Mouse (Mus musculus) kidney, adult 2 months (tissue): ENCODE data around the gene Gm15130. TPM values are rescaled to one million over a fixed set of nuclear protein-coding genes. Genes with fewer than 3 reads are reported as not detected.

Experiments
- DNase-seq: peaks from one replicate; pipeline ENCODE4 v3.0.0; 2021
- H3K27ac ChIP-seq: fragments of 200-500 bp; 2 replicates; pipeline ENCODE4 v1.5.1; 2012; ENCODE audit warnings: low read depth, low read length, control low read depth, inconsistent platforms; ENCODE audit not compliant: insufficient read depth
- H3K27me3 ChIP-seq: fragments of 200-500 bp; replicated peaks from 2 replicates; pipeline ENCODE4 v1.6.1; 2012; ENCODE audit warnings: mild to moderate bottlenecking, moderate library complexity, low read length, inconsistent platforms; ENCODE audit not compliant: control insufficient read depth, insufficient read depth
- H3K36me3 ChIP-seq: fragments of 200-500 bp; 2 replicates; pipeline ENCODE4 v1.6.1; 2012; ENCODE audit warnings: mild to moderate bottlenecking, moderate library complexity, low read length, inconsistent platforms; ENCODE audit not compliant: control insufficient read depth, insufficient read depth
- H3K4me1 ChIP-seq: fragments of 200-500 bp; 2 replicates; pipeline ENCODE4 v1.6.1; 2011; ENCODE audit warnings: low read length; ENCODE audit not compliant: control insufficient read depth, insufficient read depth
- H3K4me3 ChIP-seq: fragments of 200-500 bp; 2 replicates; pipeline ENCODE4 v1.5.1; 2011; ENCODE audit warnings: mild to moderate bottlenecking, low read depth, low read length, control low read depth; ENCODE audit not compliant: insufficient read depth
- CTCF ChIP-seq: fragments of 200-500 bp; conservative IDR thresholded peaks from 2 replicates; pipeline ENCODE4 v1.5.1; 2011; ENCODE audit warnings: low read depth, mild to moderate bottlenecking, control low read depth, low read length, moderate library complexity, mixed read lengths; ENCODE audit not compliant: insufficient read depth, insufficient read length
- POLR2A ChIP-seq: fragments of 200-500 bp; IDR thresholded peaks from one replicate; pipeline ENCODE4 v1.6.1; 2011; ENCODE audit warnings: low read depth, low read length, control low read depth
- WGBS: fragments of 180-500 bp; shearing (Covaris S2); methylation state at CpG from one replicate; pipeline ENCODE4 v1.1.7; 2018; 5-methylcytosine and 5-hydroxymethylcytosine counted together
- polyA plus RNA-seq: library from polyadenylated mRNA; depleted of rRNA; stranded (reverse); fragments of >200 nt; gene quantifications from 2 replicates; pipeline ENCODE4 v1.2.3, GENCODE M21; 2012; rRNA removed

Gene Gm15130
- polyA plus RNA-seq = not detected in 2 replicates

DNA sequence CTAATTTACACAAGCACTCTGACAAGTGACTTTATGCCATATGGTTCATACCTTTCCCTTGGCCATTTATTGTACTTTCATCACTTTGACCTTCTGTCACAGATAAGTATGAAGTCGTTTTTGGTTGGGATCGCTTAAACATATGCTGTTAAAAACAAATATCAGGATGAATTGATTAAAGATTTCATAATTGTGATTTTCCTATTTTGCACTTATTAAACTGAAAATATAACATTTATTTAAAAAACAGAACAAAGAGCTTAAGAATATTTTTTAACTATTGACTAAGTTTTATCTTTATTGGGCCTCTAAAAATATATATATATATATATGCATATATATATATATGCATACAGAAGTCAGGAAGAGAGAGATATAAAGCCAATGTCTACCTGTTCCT lies at the start of gene Gm15130:
Gm15130 (minus strand) TSS at position 101 of the 400 bp plus-strand sequence.
- no peak within 1 kb of the TSS for H3K4me3 ChIP-seq
- no peak for TF ChIP-seq CTCF
- no peak for TF ChIP-seq POLR2A
- H3K4me1 ChIP-seq = no peaks in the 10 kb centered on the region
- H3K36me3 ChIP-seq = no peaks in the 10 kb centered on the region
- no peak within 1 kb of the TSS for H3K27ac ChIP-seq
- WGBS = 56% methylated on average over 2 of the region's 2 CpGs
- DNase-seq = no peak
- no peaks in the 10 kb centered on the region for H3K27me3 ChIP-seq

DNA sequence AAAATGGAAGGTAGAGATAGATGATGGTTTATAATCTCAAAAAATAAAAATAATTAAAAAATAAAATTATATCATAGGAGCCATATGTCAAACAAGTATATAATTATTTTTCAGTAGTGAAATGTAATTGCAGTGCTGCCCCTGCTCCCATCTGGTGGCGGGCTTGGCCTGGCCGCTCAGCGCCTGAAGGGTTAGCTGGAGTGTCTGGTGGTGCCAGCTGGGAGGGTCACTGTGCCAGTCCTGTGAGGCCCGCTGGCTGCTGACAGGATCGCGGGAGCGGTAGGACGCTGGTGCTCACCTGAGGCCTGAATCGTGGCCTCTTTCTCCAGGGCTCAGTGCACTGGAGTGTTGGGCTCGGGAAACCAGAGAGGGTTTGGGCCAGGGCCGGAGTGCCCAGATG lies 29.3 kb upstream of the Gm15130 start:
- TF ChIP-seq POLR2A (no peak), CTCF (no peak)
- Histone ChIP-seq H3K27me3 (no peaks in the 10 kb centered on the region), H3K4me1 (no peaks in the 10 kb centered on the region), H3K36me3 (no peaks in the 10 kb centered on the region), H3K27ac (no peak overlapping the region), H3K4me3 (no peak overlapping the region)
- 94% methylated on average over 11 of the region's 11 CpGs for WGBS
- no peak for DNase-seq

DNA sequence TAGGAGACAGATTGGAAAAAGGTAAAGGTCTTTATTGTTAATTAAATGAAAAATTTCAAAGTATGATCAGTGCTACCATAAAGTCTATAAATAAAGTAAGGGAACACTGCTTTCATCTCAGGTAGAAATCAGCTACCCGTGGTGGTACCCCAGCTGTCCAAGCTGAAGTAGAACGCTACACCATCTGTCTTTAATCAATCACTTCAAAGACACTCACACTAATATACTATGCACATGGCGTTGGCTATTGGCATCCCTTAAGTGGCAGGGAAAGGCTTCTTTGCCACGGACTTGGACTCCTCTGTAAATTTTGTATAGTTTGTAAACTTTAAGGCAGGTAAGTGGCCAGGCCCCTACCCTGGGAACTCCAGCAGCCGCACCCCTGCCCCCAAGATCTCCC lies 17.0 kb downstream of the Gm15130 start:
- no peak for DNase-seq
- Histone ChIP-seq H3K4me1 (no peaks in the 10 kb centered on the region), H3K36me3 (no peaks in the 10 kb centered on the region), H3K27ac (no peak overlapping the region), H3K4me3 (no peak overlapping the region), H3K27me3 (no peaks in the 10 kb centered on the region)
- 58% methylated on average over 5 of the region's 5 CpGs for WGBS
- no peak for TF ChIP-seq POLR2A
- TF ChIP-seq CTCF = no peak

DNA sequence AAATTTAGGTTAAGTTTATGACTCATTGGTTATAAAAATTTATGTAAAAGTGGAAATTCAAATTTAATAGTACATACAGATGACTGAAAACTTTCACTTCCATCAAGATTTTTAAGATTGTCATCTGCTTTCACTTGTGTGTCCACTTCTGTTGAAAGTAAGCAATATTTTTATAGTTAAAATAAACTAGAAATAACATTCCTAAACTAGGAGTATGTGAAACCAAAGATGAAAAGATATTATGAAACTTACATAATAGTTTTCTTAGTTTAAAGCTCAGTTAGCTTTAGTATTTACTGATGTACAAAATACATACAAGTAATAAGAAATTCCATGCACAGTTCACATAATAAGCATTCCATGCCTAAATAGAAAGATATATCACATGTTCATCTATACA lies 46.9 kb downstream of the Gm15130 start, which contains the start of gene Gm13941:
Gm13941 (minus strand) TSS at position 101 of the 400 bp plus-strand sequence.
- no peak within 1 kb of the TSS for H3K27ac ChIP-seq
- H3K4me3 ChIP-seq = no peak within 1 kb of the TSS
- no peak for TF ChIP-seq POLR2A
- no peak for TF ChIP-seq CTCF
- H3K27me3 ChIP-seq = no peaks in the 10 kb centered on the region
- H3K36me3 ChIP-seq = no peaks in the 10 kb centered on the region
- no peaks in the 10 kb centered on the region for H3K4me1 ChIP-seq
- no peak for DNase-seq

Other genes with a start within 250 kb of the Gm15130 start
- 0.02 TPM in 1 of 2 replicates, not detected in the other for gene Ano3, start 202.0 kb downstream of the Gm15130 start, polyA plus RNA-seq
- not detected in 2 replicates for gene Gm13941, start 47.0 kb downstream of the Gm15130 start, polyA plus RNA-seq
- not detected in 2 replicates for gene 4930430A15Rik, start 76.7 kb upstream of the Gm15130 start, polyA plus RNA-seq
- not detected in 2 replicates for gene Olfr1275, start 82.3 kb upstream of the Gm15130 start, polyA plus RNA-seq
- gene Olfr1276, start 101.6 kb upstream of the Gm15130 start, polyA plus RNA-seq = not detected in 2 replicates
- not detected in 2 replicates for gene Olfr1277, start 121.2 kb upstream of the Gm15130 start, polyA plus RNA-seq
- not detected in 2 replicates for gene Olfr1278, start 137.2 kb upstream of the Gm15130 start, polyA plus RNA-seq
- not detected in 2 replicates for gene Olfr1279, start 147.7 kb upstream of the Gm15130 start, polyA plus RNA-seq
- not detected in 2 replicates for gene Olfr1280, start 161.1 kb upstream of the Gm15130 start, polyA plus RNA-seq
- gene Olfr1281, start 173.6 kb upstream of the Gm15130 start, polyA plus RNA-seq = not detected in 2 replicates
- gene Olfr1282, start 183.1 kb upstream of the Gm15130 start, polyA plus RNA-seq = not detected in 2 replicates
- not detected in 2 replicates for gene Olfr1283, start 213.9 kb upstream of the Gm15130 start, polyA plus RNA-seq
- not detected in 2 replicates for gene Olfr1284, start 222.6 kb upstream of the Gm15130 start, polyA plus RNA-seq